Mouse (Mus musculus): ENCODE data around the gene Triobp. TPM values are rescaled to one million over a fixed set of nuclear protein-coding genes. Genes with fewer than 3 reads are reported as not detected.
A peak's percentile ranks its signal among the peaks of the same experiment; 100 is the strongest.

Triobp gene
- polyA plus RNA-seq, 1 experiment from 2014 or later: 46.4 TPM

GRCm38 (mm10) chr15:78962885-78963284, 15.4 kb downstream of the Triobp start:
- H3K4me2 ChIP-seq (ENCODE audit: low read depth): no peak overlapping the region
- ATAC-seq (ENCODE audit: insufficient read depth, low FRiP score, low TSS enrichment) (peak; percentile 48), DNase-seq (ENCODE audit: low spot score) (peak; percentile 73)
- H3K9ac ChIP-seq (ENCODE audit: low read length): no peak overlapping the region
- 33% methylated on average over 2 of the region's 2 CpGs for WGBS
- no peaks in the 10 kb centered on the region for H3K27me3 ChIP-seq (ENCODE audit: control insufficient read depth, insufficient read depth, low read length)
- peaks cover 14% of the 10 kb centered on the region; the same call in 1 of the 2 replicates for H3K36me3 ChIP-seq (ENCODE audit: control insufficient read depth, insufficient read depth, low read length)
- H3K4me1 ChIP-seq (ENCODE audit: control insufficient read depth, insufficient read depth, low read length): no peaks in the 10 kb centered on the region
- H3K27ac ChIP-seq (ENCODE audit: low read depth, low read length): no peak overlapping the region
- H3K4me3 ChIP-seq (ENCODE audit: low read depth, low read length): no peak overlapping the region
- H3K9me3 ChIP-seq (ENCODE audit: control insufficient read depth, low read length): no peaks in the 10 kb centered on the region

- no peak overlapping the region for H3K4me2 ChIP-seq (ENCODE audit: low read depth)
- H3K9ac ChIP-seq (ENCODE audit: low read length): no peak overlapping the region
- H3K9me3 ChIP-seq (ENCODE audit: control insufficient read depth, low read length): no peaks in the 10 kb centered on the region
- peaks cover 8% of the 10 kb centered on the region; the same call in 1 of the 2 replicates for H3K36me3 ChIP-seq (ENCODE audit: control insufficient read depth, insufficient read depth, low read length)
- H3K27me3 ChIP-seq (ENCODE audit: control insufficient read depth, insufficient read depth, low read length): no peaks in the 10 kb centered on the region
- WGBS: 81% methylated on average over 6 of the region's 6 CpGs
- DNase-seq (ENCODE audit: low spot score) (no peak), ATAC-seq (ENCODE audit: insufficient read depth, low FRiP score, low TSS enrichment) (no peak)
- H3K4me1 ChIP-seq (ENCODE audit: control insufficient read depth, insufficient read depth, low read length): no peaks in the 10 kb centered on the region
- no peak overlapping the region for H3K27ac ChIP-seq (ENCODE audit: low read depth, low read length)
- no peak overlapping the region for H3K4me3 ChIP-seq (ENCODE audit: low read depth, low read length)
These were observed 24.1 kb downstream of the Triobp start for GRCm38 (mm10) chr15:78971626-78972025.

GRCm38 (mm10) chr15:78973950-78974349, 26.4 kb downstream of the Triobp start:
- DNase-seq (ENCODE audit: low spot score) (no peak), ATAC-seq (ENCODE audit: insufficient read depth, low FRiP score, low TSS enrichment) (no peak)
- H3K4me3 ChIP-seq (ENCODE audit: low read depth, low read length): no peak overlapping the region
- H3K27me3 ChIP-seq (ENCODE audit: control insufficient read depth, insufficient read depth, low read length): no peaks in the 10 kb centered on the region
- no peak overlapping the region for H3K27ac ChIP-seq (ENCODE audit: low read depth, low read length)
- peaks cover 2% of the 10 kb centered on the region; the same call in 1 of the 2 replicates for H3K36me3 ChIP-seq (ENCODE audit: control insufficient read depth, insufficient read depth, low read length)
- H3K9ac ChIP-seq (ENCODE audit: low read length): no peak overlapping the region; the same call in 1 of the 2 replicates
- peaks cover 2% of the 10 kb centered on the region; the same call in 1 of the 2 replicates for H3K4me1 ChIP-seq (ENCODE audit: control insufficient read depth, insufficient read depth, low read length)
- 72% methylated on average over 7 of the region's 7 CpGs for WGBS
- H3K9me3 ChIP-seq (ENCODE audit: control insufficient read depth, low read length): no peaks in the 10 kb centered on the region
- H3K4me2 ChIP-seq (ENCODE audit: low read depth): no peak overlapping the region

- Histone ChIP-seq H3K36me3 (ENCODE audit: control insufficient read depth, insufficient read depth, low read length) (peaks cover 2% of the 10 kb centered on the region; the same call in 1 of the 2 replicates), H3K9me3 (ENCODE audit: control insufficient read depth, low read length) (no peaks in the 10 kb centered on the region), H3K27ac (ENCODE audit: low read depth, low read length) (no peak overlapping the region), H3K4me2 (ENCODE audit: low read depth) (no peak overlapping the region), H3K27me3 (ENCODE audit: control insufficient read depth, insufficient read depth, low read length) (no peaks in the 10 kb centered on the region), H3K4me3 (ENCODE audit: low read depth, low read length) (no peak overlapping the region), H3K9ac (ENCODE audit: low read length) (no peak overlapping the region), H3K4me1 (ENCODE audit: control insufficient read depth, insufficient read depth, low read length) (peaks cover 9% of the 10 kb centered on the region; the same call in 1 of the 2 replicates)
- DNase-seq (ENCODE audit: low spot score) (no peak), ATAC-seq (ENCODE audit: insufficient read depth, low FRiP score, low TSS enrichment) (no peak)
- 88% methylated on average over 8 of the region's 8 CpGs for WGBS
These were observed 30.2 kb downstream of the Triobp start for GRCm38 (mm10) chr15:78977676-78978159.

DNA sequence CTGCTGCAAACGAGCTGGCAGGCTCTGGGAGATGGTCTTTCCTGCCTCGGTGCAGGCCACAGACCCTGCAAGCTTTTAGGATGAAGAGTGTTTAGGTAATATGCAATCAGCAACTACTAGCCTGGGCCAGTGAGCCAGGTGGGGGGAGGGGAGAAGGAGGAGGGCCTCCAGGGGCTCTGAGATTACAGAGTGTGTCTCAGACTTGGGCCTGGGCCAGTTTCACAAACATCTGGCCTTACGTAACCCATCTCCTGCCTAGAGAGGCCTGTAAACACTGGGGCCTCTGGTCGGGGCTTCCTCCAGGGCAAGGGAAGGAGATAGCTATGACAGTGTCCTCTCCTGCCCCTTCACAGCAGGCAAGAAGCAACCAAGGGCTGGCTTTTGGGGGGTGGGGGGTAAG, 31.4 kb downstream of the Triobp start:
- no peak for ATAC-seq (ENCODE audit: insufficient read depth, low FRiP score, low TSS enrichment)
- 24% methylated on average over 4 of the region's 4 CpGs for WGBS
- Histone ChIP-seq H3K4me2 (ENCODE audit: low read depth) (no peak overlapping the region), H3K27ac (ENCODE audit: low read depth, low read length) (no peak overlapping the region), H3K27me3 (ENCODE audit: control insufficient read depth, insufficient read depth, low read length) (no peaks in the 10 kb centered on the region), H3K9ac (ENCODE audit: low read length) (no peak overlapping the region), H3K9me3 (ENCODE audit: control insufficient read depth, low read length) (no peaks in the 10 kb centered on the region), H3K4me1 (ENCODE audit: control insufficient read depth, insufficient read depth, low read length) (peaks cover 17% of the 10 kb centered on the region), H3K36me3 (ENCODE audit: control insufficient read depth, insufficient read depth, low read length) (peaks cover 2% of the 10 kb centered on the region; the same call in 1 of the 2 replicates), H3K4me3 (ENCODE audit: low read depth, low read length) (no peak overlapping the region)
- peak; percentile 61 for DNase-seq (ENCODE audit: low spot score)

DNA sequence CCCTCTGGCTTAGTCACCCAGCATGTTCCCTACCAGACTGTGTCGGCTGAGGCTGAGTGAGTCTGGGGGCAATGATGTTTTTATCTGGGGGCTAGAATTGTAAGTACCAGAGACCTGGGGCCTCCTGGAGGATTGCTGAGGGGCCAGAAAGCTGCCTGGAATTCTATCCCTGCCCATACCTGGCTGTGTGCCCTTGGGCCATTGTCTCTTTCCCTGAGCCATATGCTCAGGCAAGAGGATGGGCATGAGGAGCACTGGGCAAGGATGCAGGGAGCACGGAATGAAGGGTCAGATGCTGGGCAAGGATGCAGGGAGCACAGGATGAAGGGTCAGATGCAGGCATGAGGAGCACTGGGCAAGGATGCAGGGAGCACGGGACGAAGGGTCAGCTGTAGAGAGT, 32.6 kb downstream of the Triobp start:
- 93% methylated on average over 4 of the region's 4 CpGs for WGBS
- Histone ChIP-seq H3K4me2 (ENCODE audit: low read depth) (no peak overlapping the region), H3K27ac (ENCODE audit: low read depth, low read length) (no peak overlapping the region), H3K9me3 (ENCODE audit: control insufficient read depth, low read length) (no peaks in the 10 kb centered on the region), H3K9ac (ENCODE audit: low read length) (peak overlapping the region; percentile 10; the same call in 1 of the 2 replicates), H3K27me3 (ENCODE audit: control insufficient read depth, insufficient read depth, low read length) (no peaks in the 10 kb centered on the region), H3K4me3 (ENCODE audit: low read depth, low read length) (no peak overlapping the region), H3K36me3 (ENCODE audit: control insufficient read depth, insufficient read depth, low read length) (peaks cover 2% of the 10 kb centered on the region; the same call in 1 of the 2 replicates), H3K4me1 (ENCODE audit: control insufficient read depth, insufficient read depth, low read length) (peaks cover 26% of the 10 kb centered on the region)
- DNase-seq (ENCODE audit: low spot score): no peak
- ATAC-seq (ENCODE audit: insufficient read depth, low FRiP score, low TSS enrichment): no peak

DNA sequence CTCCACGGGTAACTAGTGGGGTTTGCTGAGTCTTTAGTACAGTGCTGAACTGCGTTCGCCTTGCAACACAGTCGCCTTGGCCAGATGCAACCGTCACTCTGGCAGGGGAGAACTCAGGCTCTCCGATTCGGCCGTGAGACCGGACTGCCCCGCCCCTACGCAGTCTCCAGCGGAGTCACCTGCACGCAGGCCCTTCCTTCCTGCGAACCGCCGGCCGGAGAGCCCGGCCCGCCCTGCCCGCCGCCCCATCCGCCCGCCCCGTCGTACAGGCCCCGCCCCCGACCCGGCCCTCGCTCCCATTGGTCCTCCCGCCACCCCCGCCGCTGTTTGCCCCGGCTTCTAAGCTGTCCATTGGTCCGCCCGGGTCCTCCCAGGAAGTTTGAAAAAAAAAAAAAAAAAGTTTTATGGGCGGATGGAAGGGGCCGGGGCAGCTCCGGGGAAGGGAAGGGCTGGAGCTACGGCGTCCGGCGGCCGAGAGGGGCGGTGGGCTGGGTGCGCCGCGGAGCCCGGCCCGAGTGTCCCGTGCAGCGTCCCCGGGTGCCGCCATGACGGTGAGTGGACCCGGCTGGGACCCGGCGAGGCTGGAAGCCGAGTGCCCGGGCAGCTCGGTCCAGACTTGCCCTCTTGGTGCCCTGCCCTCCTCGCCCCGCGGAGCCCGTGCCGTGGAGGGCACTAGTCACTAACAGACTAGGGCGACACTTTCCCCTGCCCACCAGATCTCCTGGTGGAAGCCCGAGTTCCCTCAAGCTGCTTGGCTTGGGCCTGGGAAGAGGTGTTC, 35.3 kb downstream of the Triobp start:
- no peaks in the 10 kb centered on the region for H3K9me3 ChIP-seq (ENCODE audit: control insufficient read depth, low read length)
- peaks cover 26% of the 10 kb centered on the region for H3K4me1 ChIP-seq (ENCODE audit: control insufficient read depth, insufficient read depth, low read length)
- peak overlapping the region; percentile 95 for H3K4me2 ChIP-seq (ENCODE audit: low read depth)
- WGBS: under 1% methylated on average over 56 of the region's 67 CpGs
- H3K4me3 ChIP-seq (ENCODE audit: low read depth, low read length): peak overlapping the region; percentile 89
- no peaks in the 10 kb centered on the region for H3K27me3 ChIP-seq (ENCODE audit: control insufficient read depth, insufficient read depth, low read length)
- H3K36me3 ChIP-seq (ENCODE audit: control insufficient read depth, insufficient read depth, low read length): no peaks in the 10 kb centered on the region; the same call in 1 of the 2 replicates
- H3K9ac ChIP-seq (ENCODE audit: low read length): peak overlapping the region; percentile 74
- H3K27ac ChIP-seq (ENCODE audit: low read depth, low read length): peak overlapping the region; percentile 67; the same call in 1 of the 2 replicates
- ATAC-seq (ENCODE audit: insufficient read depth, low FRiP score, low TSS enrichment) (peak; percentile 88), DNase-seq (ENCODE audit: low spot score) (peak; percentile 90)

DNA sequence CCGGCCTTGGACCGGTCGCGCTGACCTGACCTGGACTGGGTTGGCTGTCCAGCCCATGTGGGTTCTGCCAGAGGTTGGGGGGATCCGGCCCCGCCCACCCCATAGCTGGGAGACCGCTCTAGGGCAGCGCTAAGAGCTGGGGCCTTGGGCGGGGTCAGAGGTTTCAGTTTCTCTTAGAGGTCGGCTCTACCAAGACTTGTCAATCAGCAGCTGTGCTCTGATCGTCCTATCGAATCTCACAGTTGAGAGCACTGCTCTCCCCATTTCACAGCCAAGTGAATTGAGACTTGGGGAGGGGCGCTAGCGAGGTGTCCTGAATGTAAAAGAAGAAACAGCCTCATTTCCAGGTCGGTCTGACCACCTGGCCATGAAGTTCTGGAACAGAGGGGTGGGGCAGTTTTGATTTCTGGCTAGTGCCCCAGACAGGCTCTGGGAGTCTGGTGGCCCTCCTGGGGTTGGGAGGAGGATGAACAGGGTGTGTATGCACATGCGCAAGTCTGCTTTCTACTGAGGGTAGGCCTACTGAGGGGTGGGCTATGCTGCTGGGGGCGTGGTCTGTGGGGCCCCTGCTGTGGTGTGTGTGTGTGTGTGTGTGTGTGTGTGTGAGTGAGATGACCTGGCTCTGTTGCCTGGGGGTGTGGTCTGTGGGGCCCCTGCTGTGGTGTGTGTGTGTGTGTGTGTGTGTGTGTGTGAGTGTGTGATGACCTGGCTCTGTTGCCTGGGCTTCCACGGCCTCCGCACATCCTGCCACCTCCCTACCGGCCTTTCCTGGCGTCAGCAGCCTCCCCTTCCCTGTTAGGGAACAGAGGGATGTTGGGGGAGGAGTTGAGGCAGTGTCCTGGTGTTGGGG, 36.1 kb downstream of the Triobp start:
- 1% methylated on average over 21 of the region's 21 CpGs for WGBS
- Histone ChIP-seq H3K9ac (ENCODE audit: low read length) (peak overlapping the region; percentile 74), H3K4me1 (ENCODE audit: control insufficient read depth, insufficient read depth, low read length) (peaks cover 26% of the 10 kb centered on the region)

More for the DNA sequence above, 36.1 kb downstream of the Triobp start:
- Histone ChIP-seq H3K4me3 (ENCODE audit: low read depth, low read length) (peak overlapping the region; percentile 89), H3K4me2 (ENCODE audit: low read depth) (peak overlapping the region; percentile 95), H3K36me3 (ENCODE audit: control insufficient read depth, insufficient read depth, low read length) (peaks cover 2% of the 10 kb centered on the region; the same call in 1 of the 2 replicates), H3K27me3 (ENCODE audit: control insufficient read depth, insufficient read depth, low read length) (no peaks in the 10 kb centered on the region), H3K9me3 (ENCODE audit: control insufficient read depth, low read length) (no peaks in the 10 kb centered on the region), H3K27ac (ENCODE audit: low read depth, low read length) (peak overlapping the region; percentile 67; the same call in 1 of the 2 replicates)
- DNase-seq (ENCODE audit: low spot score): peak; percentile 53
- ATAC-seq (ENCODE audit: insufficient read depth, low FRiP score, low TSS enrichment): peak; percentile 46

Measured in neural tube, embryonic 11.5 days (tissue).